Mouse (Mus musculus): ENCODE results near the gene Slc26a11. TPM values are rescaled to one million over a fixed set of nuclear protein-coding genes. Genes with fewer than 3 reads are reported as not detected.
A peak's percentile ranks its signal among the peaks of the same experiment; 100 is the strongest.
"Not testable (repeated sequence)": the region's sequence is repeated elsewhere in the genome, so short reads cannot be mapped to it uniquely, and the experiment has no call there.

Gene Slc26a11
- total RNA-seq, 2 experiments from 2014 or later, result 3.5 to 5.4 TPM

DNA sequence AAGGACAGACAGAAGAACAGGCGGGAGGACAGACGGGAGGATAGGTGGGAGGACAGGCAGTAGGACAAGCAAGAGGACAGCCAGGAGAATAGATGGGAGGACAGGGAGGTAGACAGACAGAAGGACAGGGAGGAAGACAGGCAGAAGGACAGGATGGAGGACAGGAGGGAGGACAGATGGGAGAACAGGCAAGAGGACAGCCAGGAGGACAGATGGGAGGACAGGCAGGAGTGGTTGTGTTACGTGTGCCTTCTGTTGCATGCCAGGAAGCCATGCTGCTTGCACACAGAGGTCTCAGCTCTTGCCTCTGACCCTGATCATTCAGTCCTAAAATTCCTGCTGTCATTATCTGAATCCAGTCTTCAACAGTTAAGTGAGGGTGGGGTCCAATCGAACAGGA is 1.4 kb upstream of the Slc26a11 start:
- no peak for DNase-seq (ENCODE audit: low spot score in 2 of 2)
- intact Hi-C loops (cut with DNase I), result no loop called here

DNA sequence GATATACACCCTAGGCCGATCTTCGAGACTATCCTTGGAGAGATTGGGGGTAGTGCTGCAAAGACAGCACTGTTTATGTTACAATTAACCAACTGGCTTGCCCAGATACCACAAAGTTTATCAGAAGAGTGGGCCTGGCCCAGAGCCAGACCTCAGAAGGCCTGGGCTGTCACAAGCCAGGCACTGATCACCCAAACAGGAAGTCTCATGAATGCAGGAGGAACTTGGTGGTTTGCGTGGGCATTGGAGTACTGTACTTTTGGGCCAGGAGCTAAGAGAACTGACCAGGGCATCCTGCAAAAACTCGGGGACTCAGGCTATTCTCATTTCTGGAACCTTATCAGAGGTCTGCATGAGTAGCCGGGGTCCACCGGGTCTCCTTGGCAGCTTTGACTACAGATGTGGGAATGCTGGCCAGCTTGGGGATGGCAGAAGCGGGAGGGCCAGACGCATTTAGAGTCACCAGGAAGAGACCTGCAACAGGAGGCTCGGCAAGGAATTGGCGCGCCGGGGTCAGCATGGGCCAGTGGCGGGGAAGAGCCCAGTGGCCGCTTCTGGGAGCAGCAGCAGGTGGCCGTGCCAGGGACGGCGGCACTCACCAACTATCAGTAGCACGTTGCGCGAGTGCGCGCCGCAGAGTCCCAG is 437 bp upstream of the Slc26a11 start:
- peak; percentile 32 to 34 for DNase-seq (ENCODE audit: low spot score in 2 of 2)
- intact Hi-C loops (cut with DNase I), result no loop called here

DNA sequence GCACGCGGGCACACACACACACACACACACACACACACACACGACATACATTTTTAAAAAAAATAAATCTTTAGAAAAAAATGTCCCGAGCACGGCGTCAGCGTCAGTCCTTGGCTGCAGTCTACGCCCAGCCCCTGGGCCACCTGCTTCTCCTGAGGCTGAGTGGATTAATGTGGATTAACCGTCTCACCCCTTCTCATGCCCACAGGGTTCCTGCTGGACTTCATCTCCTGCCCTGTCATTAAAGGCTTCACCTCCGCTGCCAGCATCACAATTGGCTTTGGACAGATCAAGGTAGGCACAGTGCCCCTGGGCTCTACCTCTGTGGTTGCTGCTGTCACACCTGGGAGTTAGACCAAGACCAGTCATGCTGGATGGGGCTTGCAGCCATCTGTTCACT is 3.7 kb downstream of the Slc26a11 start:
- intact Hi-C loops (cut with DNase I), result no loop called here

DNA sequence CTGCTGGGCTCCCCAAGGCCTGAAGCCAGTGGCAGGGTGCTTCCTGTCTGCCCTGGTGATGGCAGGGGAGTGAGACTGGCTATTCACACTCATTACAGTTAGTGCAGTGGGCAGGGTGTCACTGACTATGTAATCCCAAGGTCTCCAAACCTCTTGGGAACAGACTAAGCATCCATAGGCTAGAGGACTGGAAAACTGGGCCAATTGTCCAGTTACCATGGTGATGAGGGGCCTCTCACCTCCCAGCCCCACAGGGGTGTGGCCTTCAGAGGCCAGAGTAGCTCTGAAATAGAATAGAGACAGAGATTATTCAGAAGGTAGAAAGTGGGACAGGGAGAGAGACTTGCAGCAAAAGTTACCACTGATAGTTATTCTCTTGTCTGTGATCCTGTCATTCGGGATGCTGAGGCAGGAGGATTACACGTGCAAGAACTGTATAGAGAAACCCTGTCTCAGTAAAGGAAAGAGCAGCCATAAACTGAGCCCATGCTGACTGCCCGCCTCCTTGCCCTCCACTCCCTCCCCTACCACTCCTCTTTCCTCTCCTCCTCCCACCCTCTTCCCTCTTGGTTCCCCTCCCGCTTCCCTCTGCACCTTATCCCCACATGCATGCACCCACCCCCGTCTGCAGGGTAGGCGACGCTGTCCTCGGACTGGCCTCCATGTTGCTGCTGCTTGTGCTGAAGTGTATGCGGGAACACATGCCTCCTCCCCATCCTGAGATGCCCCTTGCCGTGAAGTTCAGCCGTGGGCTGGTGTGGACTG is 7.6 kb downstream of the Slc26a11 start:
- no peak for DNase-seq (ENCODE audit: low spot score in 2 of 2)

More for the DNA sequence above, 3.7 kb downstream of the Slc26a11 start:
- no peak for DNase-seq (ENCODE audit: low spot score in 2 of 2)

DNA sequence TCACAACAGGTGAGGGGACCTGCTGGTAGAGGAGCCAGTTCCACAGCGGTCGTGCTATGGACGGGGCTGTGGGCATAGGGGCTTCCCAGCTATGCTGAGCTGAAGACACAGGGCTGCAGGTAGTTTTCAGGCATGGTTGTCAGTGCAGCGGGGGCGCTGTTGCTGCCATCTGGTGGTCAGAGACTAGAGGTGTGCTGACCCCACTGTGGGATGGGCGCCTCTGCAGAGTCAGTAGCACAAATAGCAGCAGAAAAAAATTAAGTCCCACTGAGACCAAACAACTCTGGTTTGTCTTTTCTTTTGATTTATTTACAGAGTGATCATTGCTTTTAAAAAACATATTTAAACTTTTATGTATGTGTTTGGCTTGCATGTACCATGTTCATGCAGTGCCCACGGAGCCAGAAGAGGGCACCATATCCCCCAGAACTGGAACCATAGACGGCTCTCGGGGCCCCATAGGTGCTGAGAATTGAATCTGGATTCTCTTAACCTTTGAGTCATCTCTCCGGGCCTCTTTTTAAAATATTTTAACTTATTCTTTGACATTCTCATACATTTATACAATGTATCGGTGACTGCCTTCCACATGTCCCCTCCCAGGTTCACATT is 8.3 kb downstream of the Slc26a11 start:
- intact Hi-C loops (cut with DNase I), result loop anchor here (5.0 kb wide), 1 partner anchor 61 kb away; the partner anchor contains the start of gene Eif4a3
- DNase-seq (ENCODE audit: low spot score in 2 of 2), result peak; percentile 64 to 70

More for the DNA sequence above, 7.6 kb downstream of the Slc26a11 start:
- intact Hi-C loops (cut with DNase I), result loop anchor here (5.0 kb wide), 1 partner anchor 61 kb away; the partner anchor contains the start of gene Eif4a3

DNA sequence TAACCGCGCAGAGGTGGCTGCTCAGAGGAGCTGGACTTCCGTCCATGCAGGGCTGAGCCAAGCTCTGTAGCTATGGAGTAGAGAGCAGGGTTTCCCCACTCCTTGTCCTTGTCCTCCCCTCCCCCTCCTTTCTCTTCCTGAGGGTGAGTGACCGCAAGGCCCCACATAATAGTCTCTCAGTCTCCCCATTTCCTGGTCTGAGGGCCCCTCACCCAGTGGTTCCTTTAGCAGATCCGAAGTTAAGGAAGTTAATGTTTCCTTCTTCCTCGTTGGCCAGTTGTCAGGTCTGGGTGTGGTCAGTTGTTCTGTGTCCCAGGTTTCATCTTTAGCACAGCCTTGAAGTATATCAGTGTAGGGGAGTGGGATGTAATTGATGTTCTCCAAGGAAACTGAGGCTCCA is 20.1 kb downstream of the Slc26a11 start:
- DNase-seq (ENCODE audit: low spot score in 2 of 2), result no peak
- intact Hi-C loops (cut with DNase I), result no loop called here

DNA sequence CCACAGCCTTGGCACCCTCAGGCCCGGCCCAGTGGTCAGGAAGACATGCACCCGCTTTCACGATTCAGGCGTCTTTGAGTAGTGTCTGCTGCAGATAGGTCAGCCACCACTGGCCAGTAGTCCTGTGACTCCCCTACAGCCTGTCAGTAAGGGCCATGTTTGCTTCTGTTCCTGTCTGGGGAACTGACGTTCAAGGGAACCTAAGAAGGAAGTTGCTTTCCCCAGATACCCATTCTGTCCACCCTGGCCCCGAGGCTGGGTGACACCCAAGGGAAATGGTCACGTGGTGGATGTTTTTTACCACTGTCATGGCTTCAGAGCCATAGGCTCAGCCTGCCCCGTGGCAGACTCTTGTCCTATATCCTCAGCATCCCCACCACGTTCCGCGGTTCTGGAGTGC is 22.0 kb downstream of the Slc26a11 start:
- DNase-seq (ENCODE audit: low spot score in 2 of 2), result no peak
- intact Hi-C loops (cut with DNase I), result no loop called here

DNA sequence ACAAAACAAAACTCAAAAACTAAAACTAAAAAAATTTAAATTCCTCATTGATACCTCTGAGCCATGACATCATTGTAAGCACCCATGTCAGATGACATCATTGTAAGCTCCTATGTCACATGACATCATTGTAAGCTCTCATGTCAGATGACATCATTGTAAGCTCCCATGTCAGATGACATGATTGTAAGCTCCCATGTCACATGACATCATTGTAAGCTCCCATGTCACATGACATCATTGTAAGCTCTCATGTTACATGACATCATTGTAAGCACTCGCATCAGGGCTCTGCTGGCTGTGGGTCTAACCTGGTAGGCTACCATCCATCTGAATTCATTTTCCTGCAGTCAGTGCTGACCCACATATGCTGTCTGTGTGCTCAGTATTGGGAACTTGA is 23.2 kb downstream of the Slc26a11 start:
- intact Hi-C loops (cut with DNase I), result no loop called here
- DNase-seq (ENCODE audit: low spot score in 2 of 2), result no peak

DNA sequence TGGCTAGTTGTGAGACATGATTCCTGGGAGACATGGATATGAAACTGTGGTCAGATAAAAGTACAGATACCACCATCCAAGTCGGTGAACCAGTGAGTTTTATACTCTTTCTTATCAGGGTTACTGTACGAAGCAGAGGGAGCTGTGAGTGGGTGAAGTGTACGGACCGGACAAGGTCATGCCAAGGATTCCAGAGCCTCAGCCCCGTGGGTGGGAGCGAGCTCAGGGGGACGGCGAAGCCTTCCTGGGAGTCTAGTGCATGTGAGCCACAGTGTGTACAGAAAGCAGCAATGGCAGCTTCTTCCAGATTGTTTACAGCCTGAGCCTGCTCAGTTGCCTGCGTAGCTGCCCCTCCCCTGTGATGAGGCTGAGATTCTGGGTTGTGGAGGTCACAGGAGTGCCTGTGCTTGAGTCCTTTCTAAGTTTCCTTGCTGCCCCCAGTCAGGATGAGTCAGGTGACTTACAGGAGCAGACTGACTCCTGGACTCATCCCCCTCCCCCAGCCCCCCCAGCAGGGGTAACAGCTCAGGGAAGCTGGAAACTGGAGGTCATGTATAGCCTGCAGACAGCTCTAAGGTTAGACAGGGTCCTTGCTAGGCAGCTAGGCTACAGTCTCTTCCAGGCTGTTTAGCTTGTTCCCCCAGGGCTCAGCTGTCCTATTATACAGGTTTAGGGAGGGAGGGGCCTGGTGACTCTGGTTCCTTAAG is 26.4 kb downstream of the Slc26a11 start:
- DNase-seq (ENCODE audit: low spot score in 2 of 2), result no peak
- intact Hi-C loops (cut with DNase I), result no loop called here

DNA sequence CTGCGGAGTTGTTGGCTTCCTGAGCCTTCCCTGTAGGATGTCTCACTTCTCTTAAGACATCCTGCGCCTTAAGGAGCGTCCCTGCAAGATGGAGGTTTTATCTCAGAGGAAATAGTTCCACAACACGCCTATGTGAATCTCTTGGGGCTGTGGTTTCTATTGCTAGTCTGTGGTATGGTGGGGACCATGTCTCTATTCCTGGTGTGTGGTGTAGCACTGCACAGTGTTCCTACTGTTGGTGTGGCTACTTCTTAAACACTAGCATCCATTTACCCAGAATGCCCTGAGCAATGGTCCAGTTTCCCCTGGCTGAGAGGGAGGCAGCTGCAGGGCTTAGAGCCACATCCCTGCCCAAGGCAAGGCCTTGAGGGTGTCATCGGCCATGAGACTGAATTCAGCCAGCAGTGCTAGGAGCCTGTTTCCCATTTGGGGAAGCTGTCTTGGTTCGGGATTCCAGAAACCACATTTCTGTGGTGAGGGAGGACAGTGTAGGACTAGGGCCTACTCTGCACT is 27.0 kb downstream of the Slc26a11 start:
- intact Hi-C loops (cut with DNase I), result no loop called here

DNA sequence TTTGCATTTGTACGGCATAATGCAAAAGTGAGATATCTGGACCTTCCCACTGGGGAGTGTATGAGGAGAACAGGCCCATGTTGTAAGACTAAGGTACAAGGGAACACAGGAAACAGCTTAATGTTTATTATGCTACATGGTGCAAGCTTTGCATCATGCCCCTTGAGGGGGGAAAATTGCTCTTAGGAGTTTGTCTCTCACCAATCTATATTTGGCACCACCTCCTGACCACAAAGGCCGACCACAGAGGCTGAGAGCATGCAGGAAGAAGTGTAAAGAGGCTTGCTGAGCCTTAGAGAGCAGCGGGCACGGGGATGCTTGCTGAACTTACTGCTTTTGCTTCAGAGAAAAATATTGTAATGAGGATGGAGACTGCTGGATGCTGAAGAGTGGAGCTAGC is 29.5 kb downstream of the Slc26a11 start:
- intact Hi-C loops (cut with DNase I), result no loop called here
- no peak for DNase-seq (ENCODE audit: low spot score in 2 of 2)

More for the DNA sequence above, 27.0 kb downstream of the Slc26a11 start:
- no peak for DNase-seq (ENCODE audit: low spot score in 2 of 2)

DNA sequence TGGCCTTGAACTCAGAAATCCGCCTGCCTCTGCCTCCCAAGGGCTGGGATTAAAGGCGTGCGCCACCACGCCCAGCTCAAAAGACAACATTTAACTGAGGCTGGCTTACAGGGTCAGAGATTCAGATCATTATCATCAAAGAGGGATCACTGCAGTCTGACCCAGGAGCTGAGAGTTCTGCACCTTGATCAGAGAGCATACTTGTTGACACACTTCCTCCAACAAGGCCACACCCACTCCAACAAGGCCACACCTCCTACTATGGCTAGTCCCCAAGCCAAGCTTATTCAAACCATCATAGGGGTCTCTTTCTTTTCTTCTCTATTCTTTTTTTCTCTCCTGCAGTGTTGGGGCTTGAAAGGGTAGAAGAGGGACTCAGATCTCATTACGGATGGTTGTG is 30.9 kb downstream of the Slc26a11 start:
- intact Hi-C loops (cut with DNase I), result no loop called here
- DNase-seq (ENCODE audit: low spot score in 2 of 2), result no peak

DNA sequence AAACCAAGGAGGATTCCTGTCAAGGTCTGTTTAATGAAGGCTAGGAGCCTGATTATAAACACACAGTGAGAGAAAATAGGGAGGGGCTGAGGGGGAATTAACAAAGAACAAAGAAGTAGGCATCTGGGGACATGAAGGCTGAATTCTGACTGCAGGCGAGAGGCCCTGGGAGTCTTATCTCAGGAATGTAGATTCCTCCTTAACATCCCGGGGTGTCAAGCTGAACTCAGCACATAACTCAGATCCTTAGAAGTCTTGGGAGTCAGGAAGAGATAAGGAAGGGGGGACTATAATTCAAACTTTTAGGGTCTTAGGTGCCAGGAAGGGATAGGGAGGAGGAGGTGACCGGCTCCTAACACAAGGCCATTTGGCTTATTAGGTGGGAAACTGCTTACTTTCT is 31.9 kb downstream of the Slc26a11 start:
- intact Hi-C loops (cut with DNase I), result not testable (repeated sequence)

DNA sequence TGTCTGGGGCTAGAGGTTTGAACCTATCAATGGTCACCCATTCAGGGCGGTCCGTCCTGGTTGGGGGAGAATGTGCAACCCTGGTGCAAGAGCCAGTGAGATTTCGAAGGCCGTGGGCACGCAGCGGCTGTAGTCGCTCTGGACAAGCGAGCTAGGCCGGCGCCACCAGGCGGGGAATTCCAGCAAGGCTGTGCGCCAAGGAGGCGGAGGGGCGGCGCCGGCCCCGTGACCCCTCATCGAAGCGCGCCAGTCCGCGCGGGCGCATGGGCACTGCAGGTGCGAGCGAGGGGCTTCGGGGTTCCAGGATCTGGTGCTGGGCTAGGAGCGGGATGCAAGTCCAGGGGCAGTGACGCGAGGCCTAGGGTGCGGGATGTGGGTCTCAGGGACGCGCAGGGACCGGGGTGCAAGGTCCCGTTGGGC is 34.5 kb downstream of the Slc26a11 start:
- intact Hi-C loops (cut with DNase I), result no loop called here

More for the DNA sequence above, 31.9 kb downstream of the Slc26a11 start:
- not testable (repeated sequence) for DNase-seq (ENCODE audit: low spot score in 2 of 2)

DNA sequence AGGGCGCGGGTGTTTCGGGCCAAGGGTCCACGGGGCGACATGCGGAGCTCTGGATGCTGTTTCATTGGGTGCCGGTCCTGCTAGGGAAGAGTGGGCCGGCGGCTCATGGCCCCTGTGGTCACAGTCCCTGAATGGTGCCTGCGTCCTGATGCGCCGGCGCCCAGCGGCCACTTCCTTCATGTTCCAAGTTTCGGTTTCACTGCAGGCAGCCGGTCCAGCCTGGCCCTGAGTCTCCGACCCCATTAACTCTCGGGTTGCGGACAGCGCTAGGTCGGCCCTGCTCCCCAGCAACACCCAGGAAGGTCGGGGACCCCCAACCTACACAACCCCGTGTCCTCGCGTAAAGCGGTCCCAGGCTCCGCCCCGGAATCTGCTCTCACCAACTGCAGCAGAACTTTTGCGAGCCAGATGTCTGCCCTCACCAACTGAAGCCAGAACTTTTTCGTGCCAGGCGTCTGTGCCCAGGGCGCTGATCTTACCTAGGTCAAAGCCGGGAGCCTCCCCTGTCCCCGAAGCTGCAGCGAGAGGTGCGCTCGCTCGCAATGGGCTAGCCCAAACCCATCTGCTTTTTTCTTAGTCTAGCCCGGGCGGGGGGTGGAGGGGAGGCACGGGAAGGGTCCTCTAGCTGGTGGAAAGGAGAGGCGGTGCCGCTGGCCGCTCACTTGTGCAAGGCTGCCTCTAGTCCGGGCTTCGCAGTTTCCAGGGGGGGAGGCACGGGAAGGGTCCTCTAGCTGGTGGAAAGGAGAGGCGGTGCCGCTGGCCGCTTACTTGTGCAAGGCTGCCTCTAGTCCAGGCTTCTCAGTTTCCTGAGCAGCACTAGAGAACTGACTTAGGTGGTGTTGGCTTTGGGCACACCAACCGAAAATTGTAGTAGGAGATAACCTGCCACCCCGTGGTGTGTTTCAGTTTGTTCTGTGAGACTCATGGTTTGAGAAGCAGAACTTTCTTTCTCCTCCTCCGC is 35.2 kb downstream of the Slc26a11 start:
- peak; percentile 30 for DNase-seq (ENCODE audit: low spot score in 2 of 2)
- intact Hi-C loops (cut with DNase I), result no loop called here

More for the DNA sequence above, 34.5 kb downstream of the Slc26a11 start:
- peak; percentile 41 to 42 for DNase-seq (ENCODE audit: low spot score in 2 of 2)

DNA sequence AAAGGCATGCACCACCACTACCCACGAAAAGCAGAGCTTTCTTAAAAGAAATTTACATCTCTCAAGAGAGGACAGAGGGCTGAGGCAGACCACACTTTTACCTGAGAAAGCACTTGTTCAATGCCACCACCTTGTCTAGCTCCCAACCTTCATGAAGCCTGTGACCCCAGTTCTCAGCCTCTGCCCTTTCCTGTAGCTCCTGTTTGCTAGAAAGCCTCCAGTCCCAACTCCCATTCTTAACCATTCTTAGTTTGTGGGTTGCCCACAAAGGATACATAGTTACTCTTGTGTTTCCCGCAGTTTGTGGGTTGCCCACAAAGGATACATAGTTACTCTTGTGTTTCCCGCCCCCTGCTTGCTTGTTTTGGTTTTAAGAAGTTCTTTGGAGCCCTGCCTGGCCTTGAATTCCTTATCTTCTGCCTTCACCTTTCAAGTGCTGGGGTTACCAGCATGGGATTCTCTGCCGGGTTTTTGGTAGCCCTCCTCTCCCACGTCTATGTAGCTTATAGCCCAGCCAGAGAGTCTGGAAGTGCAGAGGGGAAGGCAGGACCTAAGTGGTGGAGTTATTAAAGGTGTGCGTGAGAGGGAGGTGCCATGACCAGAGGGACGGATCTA is 36.1 kb downstream of the Slc26a11 start:
- DNase-seq (ENCODE audit: low spot score in 2 of 2), result no peak
- intact Hi-C loops (cut with DNase I), result no loop called here

DNA sequence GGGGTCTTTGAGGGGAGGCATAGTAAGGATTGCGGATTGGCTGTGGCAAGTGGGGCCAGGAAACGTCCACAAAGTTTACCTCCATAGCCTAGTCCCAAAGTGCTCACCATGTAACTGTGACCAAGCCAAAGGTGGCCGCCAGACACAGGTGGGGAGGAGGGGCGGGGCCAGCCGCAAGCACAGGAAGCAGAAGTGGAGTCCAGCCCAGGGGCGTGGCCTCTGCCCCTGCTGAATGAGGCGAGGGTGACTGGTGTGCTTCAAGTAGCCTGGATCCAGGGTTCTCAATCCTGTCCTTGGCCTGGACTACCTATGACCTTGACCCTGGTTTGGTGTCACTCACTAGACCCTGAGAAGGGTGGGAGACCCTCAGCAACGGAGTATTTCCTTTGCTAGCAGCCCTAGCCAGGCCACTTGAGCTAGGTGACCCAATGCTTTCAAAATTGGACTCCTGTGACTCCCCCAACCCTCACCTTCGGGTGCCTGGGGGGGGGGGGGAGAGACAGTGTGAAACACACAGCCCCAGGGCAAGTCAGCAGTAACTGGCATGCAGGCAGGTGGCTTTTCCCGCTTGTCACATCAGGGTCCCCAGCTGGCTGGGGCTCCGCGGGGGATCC is 36.8 kb downstream of the Slc26a11 start:
- no peak for DNase-seq (ENCODE audit: low spot score in 2 of 2)
- intact Hi-C loops (cut with DNase I), result no loop called here
